Mouse (Mus musculus) testis, adult 2 months (tissue): Measurements from ENCODE around the gene B3glct. TPM values are rescaled to one million over a fixed set of nuclear protein-coding genes. Genes with fewer than 3 reads are reported as not detected.

Source experiments
- H3K27ac ChIP-seq: fragments of 200-500 bp; 2 replicates; pipeline ENCODE4 v1.5.1; 2012; ENCODE audit warnings: low read depth, low read length; ENCODE audit not compliant: control insufficient read depth, insufficient read depth
- H3K27me3 ChIP-seq: fragments of 200-500 bp; 2 replicates; pipeline ENCODE4 v1.6.1; 2012; ENCODE audit warnings: mild to moderate bottlenecking, low read length, moderate library complexity; ENCODE audit not compliant: control insufficient read depth, insufficient read depth
- H3K36me3 ChIP-seq: fragments of 200-500 bp; 2 replicates; pipeline ENCODE4 v1.6.1; 2012; ENCODE audit warnings: mild to moderate bottlenecking, low read length; ENCODE audit not compliant: control insufficient read depth, insufficient read depth
- H3K4me1 ChIP-seq: fragments of 200-500 bp; 2 replicates; pipeline ENCODE4 v1.6.1; 2012; ENCODE audit warnings: low read length; ENCODE audit not compliant: control insufficient read depth, insufficient read depth
- H3K4me3 ChIP-seq: fragments of 200-500 bp; 2 replicates; pipeline ENCODE4 v1.5.1; 2012; ENCODE audit warnings: low read depth, mild to moderate bottlenecking, low read length, moderate library complexity, mixed read lengths; ENCODE audit not compliant: control insufficient read depth
- CTCF ChIP-seq: fragments of 200-500 bp; IDR thresholded peaks from 2 replicates; pipeline ENCODE4 v1.5.1; 2012; ENCODE audit warnings: low read depth, mild to moderate bottlenecking, inconsistent platforms, low read length, moderate library complexity; ENCODE audit not compliant: control insufficient read depth, insufficient read depth, insufficient replicate concordance
- POLR2A ChIP-seq: fragments of 200-500 bp; IDR thresholded peaks from 2 replicates; pipeline ENCODE4 v1.6.1; 2012; ENCODE audit warnings: low read depth, mild to moderate bottlenecking, inconsistent platforms, low read length, moderate library complexity; ENCODE audit not compliant: control insufficient read depth
- polyA plus RNA-seq: library from polyadenylated mRNA; depleted of rRNA; stranded (reverse); fragments of >200 nt; gene quantifications from 2 replicates; pipeline ENCODE4 v1.2.3, GENCODE M21; 2012

B3glct gene
- polyA plus RNA-seq, 1 experiment = 0.83 TPM

DNA sequence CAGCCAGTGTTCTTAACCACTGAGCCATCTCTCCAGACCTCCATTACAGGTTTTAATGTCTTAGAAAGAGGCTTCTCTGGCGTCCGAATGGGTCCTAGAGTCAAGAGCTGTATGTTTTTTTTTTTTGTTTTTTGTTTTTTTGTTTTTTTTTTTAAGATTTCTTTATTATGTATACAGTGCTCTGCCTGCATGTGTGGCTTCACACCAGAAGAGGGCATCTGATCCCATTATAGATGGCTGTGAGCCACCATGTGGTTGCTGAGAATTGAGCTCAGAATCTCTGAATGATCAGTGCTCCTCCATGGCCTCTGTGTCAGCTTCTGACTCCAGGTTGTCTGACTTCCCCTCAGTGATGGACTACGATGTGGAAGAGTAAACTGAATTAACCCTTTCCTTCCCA lies 20.0 kb upstream of the B3glct start:
- Histone ChIP-seq H3K27me3 (no peaks in the 10 kb centered on the region), H3K4me3 (no peak overlapping the region), H3K27ac (no peak overlapping the region), H3K4me1 (peaks cover 7% of the 10 kb centered on the region; the same call in 1 of the 2 replicates), H3K36me3 (no peaks in the 10 kb centered on the region)
- TF ChIP-seq CTCF (no peak), POLR2A (no peak)

- no peak for TF ChIP-seq POLR2A
- TF ChIP-seq CTCF = no peak
Observed at GRCm38 (mm10) chr5:149658741-149659413, 19.2 kb upstream of the B3glct start.

GRCm38 (mm10) chr5:149659414-149659780 lies 18.6 kb upstream of the B3glct start:
- Histone ChIP-seq H3K4me3 (no peak overlapping the region), H3K27me3 (no peaks in the 10 kb centered on the region), H3K27ac (no peak overlapping the region), H3K4me1 (peaks cover 7% of the 10 kb centered on the region; the same call in 1 of the 2 replicates), H3K36me3 (no peaks in the 10 kb centered on the region)
- TF ChIP-seq CTCF (no peak), POLR2A (no peak)

More at GRCm38 (mm10) chr5:149658741-149659413, 19.2 kb upstream of the B3glct start:
- peaks cover 7% of the 10 kb centered on the region; the same call in 1 of the 2 replicates for H3K4me1 ChIP-seq
- H3K27ac ChIP-seq = no peak overlapping the region
- H3K36me3 ChIP-seq = no peaks in the 10 kb centered on the region
- H3K27me3 ChIP-seq = no peaks in the 10 kb centered on the region
- no peak overlapping the region for H3K4me3 ChIP-seq

GRCm38 (mm10) chr5:149661428-149661827 lies 16.6 kb upstream of the B3glct start:
- Histone ChIP-seq H3K27ac (no peak overlapping the region), H3K4me1 (peaks cover 7% of the 10 kb centered on the region; the same call in 1 of the 2 replicates), H3K36me3 (no peaks in the 10 kb centered on the region), H3K4me3 (no peak overlapping the region), H3K27me3 (no peaks in the 10 kb centered on the region)
- TF ChIP-seq POLR2A = no peak
- TF ChIP-seq CTCF = peak; percentile 69; the same call in 1 of the 2 replicates

DNA sequence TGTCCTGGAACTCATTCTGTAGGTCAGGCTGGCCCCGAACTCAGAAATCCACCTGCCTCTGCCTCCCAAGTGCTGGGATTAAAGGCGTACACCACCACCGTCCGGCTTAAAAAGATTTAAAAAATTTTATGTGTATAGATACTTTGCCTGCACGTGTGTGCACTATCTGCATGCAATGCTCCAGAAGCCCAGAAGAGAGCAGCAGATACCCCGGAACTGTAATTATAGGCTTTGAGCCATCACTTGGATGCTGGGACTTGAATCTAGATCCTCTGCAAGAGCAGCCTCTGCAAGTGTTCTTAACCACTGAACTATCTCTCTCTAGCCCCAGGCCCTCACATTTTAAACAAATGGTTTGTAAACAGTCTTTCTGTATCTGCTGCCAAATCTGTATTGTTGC lies 15.1 kb upstream of the B3glct start:
- no peaks in the 10 kb centered on the region for H3K27me3 ChIP-seq
- no peak overlapping the region for H3K4me3 ChIP-seq
- TF ChIP-seq CTCF (no peak), POLR2A (no peak)
- H3K4me1 ChIP-seq = peaks cover 7% of the 10 kb centered on the region; the same call in 1 of the 2 replicates
- no peaks in the 10 kb centered on the region for H3K36me3 ChIP-seq
- no peak overlapping the region for H3K27ac ChIP-seq

DNA sequence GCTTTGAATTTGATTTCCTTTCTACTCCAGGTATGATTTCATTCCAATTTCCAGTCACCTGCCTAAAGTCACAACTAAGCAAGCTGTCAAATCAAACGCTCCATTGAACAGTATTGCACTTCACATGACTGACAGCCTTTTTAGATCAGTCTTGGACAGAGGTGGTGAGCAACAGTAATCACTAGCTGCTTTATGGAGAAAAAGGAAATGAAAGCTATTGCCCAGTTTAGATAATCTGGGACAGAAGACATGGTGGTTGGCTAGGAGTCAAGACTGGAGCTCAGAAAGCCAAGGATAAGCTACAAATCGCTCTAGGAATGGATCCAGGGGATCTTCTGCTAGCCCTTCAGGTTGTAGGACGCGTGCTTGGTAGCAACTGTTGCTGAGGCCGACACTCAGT lies 14.6 kb upstream of the B3glct start:
- TF ChIP-seq CTCF (no peak), POLR2A (no peak)

GRCm38 (mm10) chr5:149677196-149677595 lies 834 bp upstream of the B3glct start:
- Histone ChIP-seq H3K4me3 (no peak overlapping the region), H3K4me1 (peaks cover 2% of the 10 kb centered on the region), H3K27me3 (no peaks in the 10 kb centered on the region), H3K36me3 (no peaks in the 10 kb centered on the region), H3K27ac (no peak overlapping the region)
- no peak for TF ChIP-seq CTCF
- no peak for TF ChIP-seq POLR2A

More for the DNA sequence above, 14.6 kb upstream of the B3glct start:
- Histone ChIP-seq H3K4me1 (peaks cover 7% of the 10 kb centered on the region; the same call in 1 of the 2 replicates), H3K36me3 (no peaks in the 10 kb centered on the region), H3K4me3 (no peak overlapping the region), H3K27ac (no peak overlapping the region), H3K27me3 (no peaks in the 10 kb centered on the region)

DNA sequence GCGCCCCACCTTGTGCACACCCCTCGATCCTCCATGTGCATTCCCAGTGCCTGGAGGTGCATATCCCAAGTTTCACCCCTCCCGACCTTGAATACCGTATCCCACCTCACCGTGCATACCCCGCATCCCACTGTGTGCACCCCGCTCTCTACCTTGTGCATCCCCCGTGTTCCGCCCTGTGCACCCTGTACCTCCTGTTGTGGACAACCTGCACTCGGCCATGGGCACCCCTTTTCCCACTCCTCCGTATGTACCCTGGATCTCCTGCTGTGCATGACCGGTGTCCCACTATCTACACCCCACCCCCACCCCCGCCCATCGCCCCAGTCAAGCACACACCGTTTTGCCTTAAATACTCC lies 939 bp downstream of the B3glct start:
- no peak overlapping the region for H3K27ac ChIP-seq
- H3K4me1 ChIP-seq = peaks cover 2% of the 10 kb centered on the region
- no peaks in the 10 kb centered on the region for H3K27me3 ChIP-seq
- H3K36me3 ChIP-seq = no peaks in the 10 kb centered on the region
- no peak for TF ChIP-seq POLR2A
- TF ChIP-seq CTCF = no peak
- H3K4me3 ChIP-seq = peak overlapping the region; percentile 88
